Mouse (Mus musculus) hindbrain, embryonic 11.5 days (tissue): ENCODE results near the gene Patj. TPM values are rescaled to one million over a fixed set of nuclear protein-coding genes. Genes with fewer than 3 reads are reported as not detected.
A peak's percentile ranks its signal among the peaks of the same experiment; 100 is the strongest.

ENCODE experiments used
- ATAC-seq: fragments of 200-750 bp; cut with Nextera tagmentation; 2 replicates; pipeline ENCODE4 v1.8.0; 2017; ENCODE audit warnings: mild to moderate bottlenecking, moderate TSS enrichment, moderate library complexity; ENCODE audit not compliant: low FRiP score
- DNase-seq: peaks from one replicate; pipeline ENCODE4 v3.0.0-alpha.2; 2015; ENCODE audit warnings: low spot score
- H3K27ac ChIP-seq: fragments of 300-500 bp; sonication (generic); 2 replicates; pipeline ENCODE4 v1.5.1; 2014; ENCODE audit warnings: mild to moderate bottlenecking, low read depth, low read length
- H3K27me3 ChIP-seq: fragments of 300-500 bp; sonication (generic); 2 replicates; pipeline ENCODE4 v1.6.1; 2014; ENCODE audit warnings: mild to moderate bottlenecking, low read length, moderate library complexity, mixed read lengths; ENCODE audit not compliant: control insufficient read depth, insufficient read depth
- H3K36me3 ChIP-seq: fragments of 300-500 bp; sonication (generic); 2 replicates; pipeline ENCODE4 v1.6.1; 2014; ENCODE audit warnings: mild to moderate bottlenecking, low read length, moderate library complexity, mixed read lengths; ENCODE audit not compliant: control insufficient read depth, insufficient read depth
- H3K4me1 ChIP-seq: fragments of 300-500 bp; sonication (generic); replicated peaks from 2 replicates; pipeline ENCODE4 v1.6.1; 2014; ENCODE audit warnings: low read length, mixed read lengths; ENCODE audit not compliant: control insufficient read depth, insufficient read depth
- H3K4me2 ChIP-seq: fragments of 300-500 bp; sonication (generic); replicated peaks from 2 replicates; pipeline ENCODE4 v1.6.1; 2014; ENCODE audit warnings: mild to moderate bottlenecking, low read depth, low read length
- H3K4me3 ChIP-seq: fragments of 300-500 bp; sonication (generic); 2 replicates; pipeline ENCODE4 v1.5.1; 2014; ENCODE audit warnings: low read depth, low read length
- H3K9ac ChIP-seq: fragments of 300-500 bp; sonication (generic); 2 replicates; pipeline ENCODE4 v1.6.1; 2014; ENCODE audit warnings: low read depth, low read length
- H3K9me3 ChIP-seq: fragments of 300-500 bp; sonication (generic); 2 replicates; pipeline ENCODE4 v1.6.1; 2016; ENCODE audit warnings: low read length; ENCODE audit not compliant: control insufficient read depth
- WGBS: fragments of 180-500 bp; shearing (Covaris S2); extraction: QIAGEN DNeasy Blood & Tissue Kit; methylation state at CpG from one replicate; pipeline ENCODE4 v1.1.7; 2014; 5-methylcytosine and 5-hydroxymethylcytosine counted together
- polyA plus RNA-seq: library from polyadenylated mRNA; unstranded; fragments of >200 nt; fragmentation: Nextera tagmentation; extraction: Ambion mirVana; gene quantifications from 2 replicates; pipeline ENCODE4 v1.2.1, GENCODE M21; 2014

The Patj gene
- polyA plus RNA-seq, 1 experiment from 2014 or later = 9.7 TPM

DNA sequence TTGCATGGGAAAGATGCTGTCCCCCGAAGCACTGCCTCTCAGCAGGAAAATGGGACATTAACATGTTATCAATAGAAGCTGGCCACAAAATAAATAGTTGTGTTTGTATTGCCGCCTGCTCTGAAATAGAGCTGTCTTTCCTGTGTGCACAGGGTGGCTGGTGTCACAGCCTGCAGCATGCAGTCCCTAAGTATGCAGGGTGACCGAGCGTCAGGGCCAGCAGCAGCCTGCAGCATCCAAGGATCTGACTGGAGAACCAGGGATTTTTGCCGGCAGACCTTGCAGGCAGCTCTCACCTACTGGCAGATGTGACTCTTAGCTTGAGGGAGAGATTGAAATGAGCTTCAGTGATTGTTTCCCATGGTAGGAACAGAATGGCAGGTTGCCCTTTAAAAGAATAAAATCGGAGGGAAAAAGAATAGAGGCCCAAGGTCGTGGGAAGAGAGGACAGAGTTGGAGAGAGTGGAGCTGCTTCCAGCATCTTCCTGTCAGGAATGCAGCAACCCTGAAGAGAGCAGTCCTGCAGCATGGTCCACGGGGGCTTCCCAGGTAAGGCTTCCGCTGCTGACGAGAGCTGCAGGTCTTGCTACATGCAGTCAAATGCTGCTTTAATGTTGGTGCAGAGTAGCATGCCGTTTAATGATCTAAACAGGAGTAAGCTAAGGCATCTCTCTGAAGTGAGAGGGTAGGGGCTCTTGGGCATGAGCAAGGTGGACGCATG lies 151.0 kb downstream of the Patj start:
- H3K4me2 ChIP-seq = no peak overlapping the region
- H3K4me1 ChIP-seq = no peaks in the 10 kb centered on the region
- no peaks in the 10 kb centered on the region for H3K36me3 ChIP-seq
- ATAC-seq (no peak), DNase-seq (peak; percentile 6)
- no peak overlapping the region for H3K27ac ChIP-seq
- 50% methylated on average over 12 of the region's 12 CpGs for WGBS
- no peaks in the 10 kb centered on the region for H3K9me3 ChIP-seq
- no peak overlapping the region for H3K9ac ChIP-seq
- no peaks in the 10 kb centered on the region for H3K27me3 ChIP-seq
- no peak overlapping the region for H3K4me3 ChIP-seq

DNA sequence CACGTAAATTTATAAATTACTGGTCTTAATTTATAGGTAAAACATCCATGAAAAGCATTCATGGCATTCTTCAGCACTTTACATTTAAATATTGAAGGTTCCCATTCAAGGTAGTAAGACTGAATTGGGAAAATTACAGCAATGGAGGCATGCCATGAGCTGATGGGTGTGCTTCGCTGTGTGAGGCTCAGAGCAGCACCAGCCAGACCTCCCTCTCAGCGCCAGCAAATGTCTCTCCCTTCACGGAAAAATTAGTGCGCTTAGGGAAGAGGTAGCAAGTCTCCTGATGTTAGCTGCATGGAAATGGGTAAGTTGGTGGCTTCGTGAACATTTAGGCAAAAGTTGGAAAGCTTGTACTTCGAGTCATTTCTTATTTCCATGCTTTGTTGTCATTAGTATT lies 153.9 kb downstream of the Patj start:
- 84% methylated on average over 7 of the region's 7 CpGs for WGBS
- Histone ChIP-seq H3K27ac (no peak overlapping the region), H3K9me3 (no peaks in the 10 kb centered on the region), H3K4me2 (no peak overlapping the region), H3K36me3 (no peaks in the 10 kb centered on the region), H3K4me1 (no peaks in the 10 kb centered on the region), H3K27me3 (no peaks in the 10 kb centered on the region), H3K4me3 (no peak overlapping the region), H3K9ac (no peak overlapping the region)
- no peak for DNase-seq
- no peak for ATAC-seq

DNA sequence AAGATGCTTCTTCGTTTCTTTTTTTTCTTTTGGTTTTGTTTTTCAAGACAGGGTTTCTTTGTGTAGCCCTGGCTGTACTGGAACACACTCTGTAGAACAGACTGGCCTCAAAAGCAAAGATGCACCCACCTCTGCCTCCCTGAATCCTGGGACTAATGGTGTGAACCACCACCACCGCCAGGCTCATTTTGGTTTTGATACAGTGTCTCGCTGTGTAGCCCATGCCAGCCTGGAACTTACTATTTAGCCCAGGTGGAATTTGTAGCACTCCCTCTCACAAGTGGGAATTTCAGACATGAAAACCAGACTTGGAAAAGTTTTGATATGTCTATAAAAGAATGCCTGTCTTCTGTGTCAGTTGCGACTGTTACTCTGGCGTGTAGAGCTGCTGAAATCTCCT lies 154.5 kb downstream of the Patj start:
- Histone ChIP-seq H3K9ac (no peak overlapping the region), H3K36me3 (no peaks in the 10 kb centered on the region), H3K9me3 (no peaks in the 10 kb centered on the region), H3K4me3 (no peak overlapping the region), H3K27ac (no peak overlapping the region), H3K27me3 (no peaks in the 10 kb centered on the region), H3K4me2 (no peak overlapping the region), H3K4me1 (no peaks in the 10 kb centered on the region)
- no peak for ATAC-seq
- no peak for DNase-seq
- 96% methylated on average over 5 of the region's 5 CpGs for WGBS

DNA sequence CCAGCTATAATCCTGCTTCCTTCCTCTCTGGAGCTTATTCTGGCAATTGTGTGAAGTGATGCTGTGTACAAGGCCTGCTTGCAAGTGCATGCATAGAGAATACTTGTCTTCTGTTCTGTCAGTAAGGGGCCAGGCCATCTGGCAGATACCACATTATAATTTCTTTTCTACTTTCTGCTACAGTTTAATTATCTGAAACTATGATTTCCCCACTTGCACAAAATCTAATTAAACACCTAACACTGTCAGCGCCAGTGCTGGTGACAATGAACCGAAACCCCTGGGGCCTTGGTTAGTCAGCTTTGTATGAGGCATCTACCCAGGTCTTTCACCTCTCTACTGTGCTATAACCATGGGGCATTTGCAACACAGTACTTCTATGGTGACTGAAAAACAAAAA lies 160.1 kb downstream of the Patj start:
- DNase-seq (no peak), ATAC-seq (no peak)
- H3K4me1 ChIP-seq = no peaks in the 10 kb centered on the region
- H3K9ac ChIP-seq = no peak overlapping the region
- no peaks in the 10 kb centered on the region for H3K9me3 ChIP-seq
- H3K27ac ChIP-seq = no peak overlapping the region
- no peak overlapping the region for H3K4me3 ChIP-seq
- H3K27me3 ChIP-seq = no peaks in the 10 kb centered on the region
- no peak overlapping the region for H3K4me2 ChIP-seq
- 85% methylated on average over 2 of the region's 2 CpGs for WGBS
- no peaks in the 10 kb centered on the region for H3K36me3 ChIP-seq

DNA sequence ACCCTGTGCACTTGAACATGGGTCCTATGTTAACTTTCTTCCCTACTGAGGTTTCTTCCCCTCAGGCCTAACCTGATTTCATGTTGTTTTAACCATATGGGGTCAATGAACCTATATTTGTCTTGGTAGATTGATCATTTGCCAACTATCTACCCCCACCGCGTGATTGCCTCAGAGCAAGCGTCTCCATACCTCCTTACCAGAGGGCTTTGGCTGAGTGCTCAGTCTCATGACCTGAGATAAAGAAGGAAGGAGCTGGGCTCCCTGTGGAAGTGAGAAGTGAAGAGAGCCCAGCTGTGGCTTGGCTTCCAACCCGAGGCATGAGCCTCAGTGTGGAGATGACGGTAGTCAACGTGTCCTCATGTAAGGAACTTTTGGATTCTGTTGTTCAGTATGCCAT lies 160.9 kb downstream of the Patj start:
- no peaks in the 10 kb centered on the region for H3K9me3 ChIP-seq
- 95% methylated on average over 6 of the region's 6 CpGs for WGBS
- H3K9ac ChIP-seq = no peak overlapping the region
- DNase-seq (no peak), ATAC-seq (no peak)
- no peak overlapping the region for H3K27ac ChIP-seq
- no peaks in the 10 kb centered on the region for H3K27me3 ChIP-seq
- H3K4me1 ChIP-seq = no peaks in the 10 kb centered on the region
- no peaks in the 10 kb centered on the region for H3K36me3 ChIP-seq
- H3K4me2 ChIP-seq = no peak overlapping the region
- H3K4me3 ChIP-seq = no peak overlapping the region

DNA sequence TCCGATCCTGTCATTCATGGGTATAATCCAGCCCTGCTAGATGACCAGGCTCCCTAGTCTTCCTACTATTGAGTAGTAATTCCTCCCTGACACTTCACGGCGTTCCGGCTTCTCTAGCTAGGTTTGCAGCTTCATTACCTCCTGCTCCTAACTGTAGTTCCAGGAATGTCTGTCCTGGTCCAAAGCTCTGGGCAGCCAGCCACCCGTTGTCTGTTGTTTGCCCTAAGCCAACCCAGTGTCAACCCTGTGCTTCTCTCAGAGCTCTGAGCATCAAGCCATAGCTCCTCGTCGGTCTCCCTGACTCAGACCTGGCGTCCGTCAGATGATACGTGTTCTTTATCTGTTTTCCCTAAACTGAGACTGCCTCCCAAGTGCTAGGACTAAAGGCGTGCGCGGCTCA lies 161.6 kb downstream of the Patj start:
- WGBS = 97% methylated on average over 13 of the region's 13 CpGs
- Histone ChIP-seq H3K27me3 (no peaks in the 10 kb centered on the region), H3K4me3 (no peak overlapping the region), H3K36me3 (no peaks in the 10 kb centered on the region), H3K9me3 (no peaks in the 10 kb centered on the region), H3K27ac (no peak overlapping the region), H3K4me2 (no peak overlapping the region), H3K9ac (no peak overlapping the region), H3K4me1 (no peaks in the 10 kb centered on the region)
- DNase-seq (no peak), ATAC-seq (no peak)

DNA sequence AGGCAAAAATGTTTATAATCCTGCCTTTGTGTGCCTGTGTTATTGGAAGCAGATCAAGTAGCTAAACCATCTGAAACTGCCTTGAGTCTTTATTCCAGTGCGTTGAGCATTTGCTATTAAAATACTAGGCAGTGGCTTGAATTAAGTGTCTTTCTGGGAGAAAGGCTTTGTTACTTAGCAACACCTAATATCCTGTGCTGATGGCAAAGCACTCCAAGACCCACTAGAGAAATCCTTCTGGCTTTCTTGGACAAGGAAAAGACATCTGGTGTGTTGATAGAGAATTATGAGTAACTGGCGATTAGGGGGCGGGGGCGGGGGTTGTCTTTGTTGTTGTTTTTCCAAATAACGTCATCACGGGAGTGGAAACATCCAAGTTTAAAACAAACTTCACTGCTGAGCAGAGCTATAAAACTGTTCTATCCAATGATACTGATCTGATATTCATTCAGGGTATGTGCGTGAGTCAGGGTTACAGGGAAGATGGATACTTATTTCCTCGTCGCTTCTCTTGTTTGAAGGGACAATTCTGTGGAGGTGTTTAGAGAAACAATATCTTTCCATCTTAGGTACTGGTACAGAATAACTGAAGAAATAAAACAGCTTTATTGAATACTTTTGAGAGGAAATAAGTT lies 164.7 kb downstream of the Patj start:
- no peak overlapping the region for H3K9ac ChIP-seq
- WGBS = 87% methylated on average over 9 of the region's 9 CpGs
- ATAC-seq (no peak), DNase-seq (no peak)
- H3K4me2 ChIP-seq = no peak overlapping the region
- no peaks in the 10 kb centered on the region for H3K27me3 ChIP-seq
- no peaks in the 10 kb centered on the region for H3K9me3 ChIP-seq
- no peak overlapping the region for H3K27ac ChIP-seq
- no peak overlapping the region for H3K4me3 ChIP-seq
- no peaks in the 10 kb centered on the region for H3K4me1 ChIP-seq
- H3K36me3 ChIP-seq = no peaks in the 10 kb centered on the region

DNA sequence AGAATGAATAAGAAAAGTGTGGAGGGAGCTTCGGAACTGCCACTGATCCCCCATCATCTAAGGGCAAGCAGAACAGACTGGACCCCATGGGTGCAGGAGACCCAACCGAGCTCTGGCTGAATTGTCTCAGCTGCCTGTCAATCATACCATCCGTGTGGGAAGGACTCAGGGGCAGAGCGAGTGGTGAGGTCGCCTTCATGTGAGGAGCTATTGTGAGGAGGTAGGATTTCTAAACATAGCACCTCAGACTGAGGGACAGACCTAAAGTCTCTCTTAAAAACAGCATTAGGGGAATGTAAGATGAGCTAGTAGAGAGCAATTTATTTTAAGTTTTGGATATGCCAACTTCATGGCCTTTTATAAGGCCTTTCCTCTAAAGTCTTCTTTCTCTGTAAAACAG lies 167.5 kb downstream of the Patj start:
- no peaks in the 10 kb centered on the region for H3K27me3 ChIP-seq
- H3K27ac ChIP-seq = no peak overlapping the region
- H3K9me3 ChIP-seq = no peaks in the 10 kb centered on the region
- H3K9ac ChIP-seq = no peak overlapping the region
- ATAC-seq = no peak
- H3K4me1 ChIP-seq = no peaks in the 10 kb centered on the region
- WGBS = 66% methylated on average over 5 of the region's 5 CpGs
- H3K4me2 ChIP-seq = no peak overlapping the region
- no peak overlapping the region for H3K4me3 ChIP-seq
- H3K36me3 ChIP-seq = no peaks in the 10 kb centered on the region
- no peak for DNase-seq

DNA sequence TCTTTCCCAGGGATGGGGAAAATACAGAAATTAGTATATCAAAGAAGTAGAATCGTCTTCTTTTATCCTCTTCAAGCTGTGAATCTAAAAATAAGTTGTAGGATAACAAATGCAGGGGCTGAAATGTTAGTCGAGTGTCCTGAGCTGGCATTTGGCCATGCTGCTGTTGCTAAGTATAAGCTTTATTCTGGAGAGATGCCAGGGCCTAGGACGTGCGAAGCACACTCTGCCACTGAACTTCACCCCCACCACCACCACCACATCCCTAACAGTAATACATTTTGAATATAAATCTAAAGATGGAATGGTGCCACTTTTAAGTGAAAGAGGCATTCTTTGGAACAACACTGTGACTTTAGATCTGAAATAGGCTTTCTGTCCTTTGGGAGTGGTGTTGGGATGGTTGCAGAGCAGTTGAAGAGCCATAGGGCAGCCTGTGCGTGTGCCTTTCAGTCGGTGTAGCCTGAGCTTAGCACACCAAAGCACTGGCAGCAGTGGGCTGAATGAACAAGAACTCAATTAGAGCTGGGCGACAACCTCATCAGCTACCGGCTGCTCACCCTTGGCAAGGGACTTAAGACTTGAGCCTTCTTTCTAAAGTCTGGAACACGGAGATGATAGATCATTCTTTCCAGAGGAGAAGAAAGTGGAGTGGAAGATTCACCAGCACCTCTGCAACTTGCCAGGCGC lies 168.1 kb downstream of the Patj start:
- H3K27ac ChIP-seq = no peak overlapping the region
- DNase-seq (no peak), ATAC-seq (no peak)
- H3K4me3 ChIP-seq = no peak overlapping the region
- no peaks in the 10 kb centered on the region for H3K4me1 ChIP-seq
- H3K9me3 ChIP-seq = no peaks in the 10 kb centered on the region
- no peak overlapping the region for H3K4me2 ChIP-seq
- H3K27me3 ChIP-seq = no peaks in the 10 kb centered on the region
- no peaks in the 10 kb centered on the region for H3K36me3 ChIP-seq
- 86% methylated on average over 10 of the region's 10 CpGs for WGBS
- H3K9ac ChIP-seq = no peak overlapping the region
